Mouse (Mus musculus) midbrain, embryonic 10.5 days (tissue): ENCODE data around the gene Acsl5. TPM values are rescaled to one million over a fixed set of nuclear protein-coding genes. Genes with fewer than 3 reads are reported as not detected.

ENCODE experiments used
- DNase-seq: peaks from one replicate; pipeline ENCODE4 v3.0.0-alpha.2; 2017; ENCODE audit warnings: low spot score
- H3K27ac ChIP-seq: fragments of 300-500 bp; sonication (generic); replicated peaks from 2 replicates; pipeline ENCODE4 v1.5.1; 2016; ENCODE audit warnings: mild to moderate bottlenecking
- H3K27me3 ChIP-seq: fragments of 300-500 bp; sonication (generic); 2 replicates; pipeline ENCODE4 v1.6.1; 2016; ENCODE audit warnings: low read depth, mild to moderate bottlenecking; ENCODE audit not compliant: poor library complexity, severe bottlenecking
- H3K36me3 ChIP-seq: fragments of 300-500 bp; sonication (generic); 2 replicates; pipeline ENCODE4 v1.6.1; 2016; ENCODE audit warnings: mild to moderate bottlenecking, moderate library complexity
- H3K4me1 ChIP-seq: fragments of 300-500 bp; sonication (generic); 2 replicates; pipeline ENCODE4 v1.6.1; 2016
- H3K4me3 ChIP-seq: fragments of 300-500 bp; sonication (generic); 2 replicates; pipeline ENCODE4 v1.5.1; 2016; ENCODE audit warnings: mild to moderate bottlenecking, moderate library complexity
- H3K9me3 ChIP-seq: fragments of 300-500 bp; sonication (generic); replicated peaks from 2 replicates; pipeline ENCODE4 v1.6.1; 2016; ENCODE audit warnings: mild to moderate bottlenecking
- whole genome bisulfite sequencing: fragments of 180-500 bp; shearing (Covaris S2); methylation state at CpG from one replicate; pipeline ENCODE4 v1.1.7; 2016; 5-methylcytosine and 5-hydroxymethylcytosine counted together
- polyA plus RNA-seq: library from polyadenylated mRNA; unstranded; fragments of >200 nt; fragmentation: Nextera tagmentation; extraction: Ambion mirVana; gene quantifications from 2 replicates; pipeline ENCODE4 v1.2.1, GENCODE M21; 2016

Acsl5 gene
- polyA plus RNA-seq, 1 experiment from 2014 or later, result 18.5 TPM

DNA sequence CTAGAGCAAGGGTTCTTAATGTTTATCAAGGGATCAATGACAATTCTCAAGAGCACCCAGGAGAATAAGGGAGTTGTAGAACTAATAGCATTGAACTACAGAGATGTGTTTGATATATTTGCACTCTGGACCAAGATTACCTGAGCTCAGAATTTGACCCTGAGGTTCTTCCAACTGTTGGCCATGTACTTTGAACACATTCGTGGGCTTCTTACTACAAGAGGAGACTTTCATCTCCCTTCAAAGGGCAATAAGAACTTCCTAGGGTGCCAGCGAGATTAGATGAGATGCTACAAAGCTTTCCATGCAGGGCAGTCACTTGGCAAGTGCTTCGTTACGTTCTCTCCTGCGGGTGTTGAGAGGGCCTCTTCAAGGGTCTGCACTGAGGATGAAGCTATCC, 4.2 kb upstream of the Acsl5 start:
- peaks cover 3% of the 10 kb centered on the region; the same call in 1 of the 2 replicates for H3K4me1 ChIP-seq
- no peaks in the 10 kb centered on the region for H3K36me3 ChIP-seq
- H3K4me3 ChIP-seq, result no peak overlapping the region
- WGBS, result 83% methylated on average over 5 of the region's 5 CpGs
- no peaks in the 10 kb centered on the region; the same call in 1 of the 2 replicates for H3K27me3 ChIP-seq
- H3K27ac ChIP-seq, result no peak overlapping the region
- DNase-seq, result no peak
- no peaks in the 10 kb centered on the region for H3K9me3 ChIP-seq

DNA sequence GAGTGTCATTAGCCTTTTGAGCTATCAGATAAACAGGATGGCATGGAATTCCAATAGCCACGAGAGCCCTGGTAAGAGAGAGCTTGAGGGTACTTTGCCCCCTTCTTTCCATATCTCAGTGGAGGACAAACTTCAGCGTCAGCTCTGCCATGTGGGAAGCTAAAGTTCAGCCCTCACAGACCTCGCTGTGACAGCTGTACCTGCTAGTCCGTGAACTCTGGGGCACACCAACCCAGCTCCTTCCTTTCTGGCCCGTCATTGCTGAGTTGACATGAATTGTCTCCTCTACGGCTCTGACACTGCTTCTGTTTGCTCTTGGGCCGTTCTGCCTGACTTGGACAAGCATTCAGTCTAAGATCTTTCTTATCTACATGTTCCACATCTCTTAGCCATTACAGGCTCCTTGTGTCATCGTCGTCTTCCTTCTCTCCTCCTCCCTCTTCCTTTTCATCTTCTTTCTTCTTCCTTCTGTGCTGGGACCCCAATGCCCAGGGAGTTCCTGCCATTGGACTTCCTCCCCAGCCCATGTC, 3.7 kb upstream of the Acsl5 start:
- no peak overlapping the region for H3K27ac ChIP-seq
- DNase-seq, result no peak
- no peaks in the 10 kb centered on the region for H3K36me3 ChIP-seq
- no peak overlapping the region for H3K4me3 ChIP-seq
- H3K9me3 ChIP-seq, result no peaks in the 10 kb centered on the region
- 78% methylated on average over 9 of the region's 9 CpGs for WGBS
- no peaks in the 10 kb centered on the region; the same call in 1 of the 2 replicates for H3K27me3 ChIP-seq
- H3K4me1 ChIP-seq, result peaks cover 6% of the 10 kb centered on the region

DNA sequence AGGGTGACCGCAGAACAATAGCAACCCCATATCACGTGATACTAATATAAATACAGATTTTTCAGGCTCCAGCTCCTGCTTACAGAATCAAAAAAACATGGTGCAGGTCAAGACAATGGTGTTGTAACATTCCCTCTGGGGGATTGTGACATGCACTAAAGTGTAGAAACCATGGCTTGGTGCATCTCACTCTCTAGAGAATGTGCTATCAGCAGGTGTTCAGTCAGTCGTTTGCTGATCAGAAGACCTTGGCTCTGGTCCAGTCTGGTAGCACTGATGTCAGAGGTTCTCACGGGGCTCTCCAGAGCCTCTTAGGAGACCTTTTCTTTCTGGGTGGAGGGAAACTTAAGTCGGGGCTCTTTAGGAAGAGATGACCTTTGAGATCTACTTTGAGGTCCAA, 1.3 kb upstream of the Acsl5 start:
- H3K27ac ChIP-seq, result no peak overlapping the region
- H3K4me3 ChIP-seq, result no peak overlapping the region
- H3K27me3 ChIP-seq, result no peaks in the 10 kb centered on the region; the same call in 1 of the 2 replicates
- no peaks in the 10 kb centered on the region for H3K36me3 ChIP-seq
- no peak for DNase-seq
- no peaks in the 10 kb centered on the region for H3K9me3 ChIP-seq
- H3K4me1 ChIP-seq, result peaks cover 26% of the 10 kb centered on the region
- WGBS, result 93% methylated on average over 5 of the region's 5 CpGs

DNA sequence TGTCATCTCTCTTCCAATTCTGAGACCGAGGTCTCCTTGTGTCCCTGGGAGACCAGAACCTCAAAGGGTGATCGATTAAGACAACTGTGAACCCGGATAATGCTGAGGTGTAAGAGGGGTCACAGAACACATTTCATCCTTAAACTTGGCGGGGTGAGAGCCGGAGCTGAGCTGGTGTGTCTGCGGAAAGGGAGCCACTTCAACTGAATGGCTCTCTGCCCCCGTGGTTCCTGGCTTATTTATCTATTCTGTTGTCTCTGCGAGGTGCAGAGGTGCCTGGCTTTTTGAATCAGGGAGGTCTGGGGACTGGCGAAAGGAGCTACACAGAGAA, 1.5 kb downstream of the Acsl5 start:
- peak overlapping the region; percentile 89 for H3K27ac ChIP-seq
- no peaks in the 10 kb centered on the region; the same call in 1 of the 2 replicates for H3K27me3 ChIP-seq
- peak overlapping the region; percentile 68 for H3K4me3 ChIP-seq
- H3K36me3 ChIP-seq, result no peaks in the 10 kb centered on the region
- DNase-seq, result no peak
- no peaks in the 10 kb centered on the region for H3K9me3 ChIP-seq
- WGBS, result 5% methylated on average over 9 of the region's 9 CpGs
- H3K4me1 ChIP-seq, result peaks cover 26% of the 10 kb centered on the region

DNA sequence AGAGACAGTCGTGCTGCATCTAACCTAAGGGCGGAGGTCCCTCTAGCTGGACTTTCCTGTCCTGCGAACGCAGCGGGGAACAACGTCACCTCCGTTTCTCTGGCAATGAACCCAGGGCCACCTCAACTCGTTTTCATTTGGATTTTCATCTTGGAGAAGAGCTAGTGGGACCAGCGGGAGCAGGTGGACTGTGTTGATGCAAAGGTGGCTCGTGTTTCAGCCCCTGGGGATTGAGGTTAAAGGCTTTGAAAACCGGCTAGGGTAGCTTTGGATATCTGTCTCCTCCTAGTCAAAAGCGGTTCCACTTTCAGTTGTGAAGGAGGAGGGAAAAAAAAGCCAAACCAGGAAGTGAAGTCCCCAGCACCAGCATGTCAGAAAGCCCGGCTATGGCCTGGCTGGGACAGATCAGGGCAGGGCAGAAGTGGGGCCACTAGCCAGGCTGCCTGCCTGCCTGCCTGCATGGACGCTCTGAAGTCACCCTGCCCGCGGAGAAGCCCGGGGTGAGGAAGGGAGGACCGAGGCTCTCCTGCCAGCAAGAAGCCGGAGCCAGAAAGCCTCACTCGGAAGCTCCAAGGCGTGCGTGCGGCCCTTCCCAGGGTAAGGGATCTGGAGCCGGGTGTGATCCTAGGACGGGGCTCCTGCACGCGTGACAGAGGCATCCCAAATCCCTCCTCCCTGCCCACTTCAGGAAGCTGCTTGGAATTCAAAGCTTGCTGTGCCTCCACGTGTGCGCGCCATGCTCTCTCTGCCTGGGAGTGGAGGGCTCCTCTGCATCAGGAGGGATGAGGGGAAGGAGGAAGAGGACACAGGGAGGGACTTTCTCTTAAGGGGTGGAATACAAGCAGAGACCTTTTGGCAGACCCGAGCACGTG, 2.1 kb downstream of the Acsl5 start:
- DNase-seq, result peak; percentile 76
- H3K36me3 ChIP-seq, result no peaks in the 10 kb centered on the region
- H3K4me3 ChIP-seq, result peak overlapping the region; percentile 68
- peak overlapping the region; percentile 89 for H3K27ac ChIP-seq
- WGBS, result under 1% methylated on average over 32 of the region's 32 CpGs
- peaks cover 26% of the 10 kb centered on the region for H3K4me1 ChIP-seq
- no peaks in the 10 kb centered on the region; the same call in 1 of the 2 replicates for H3K27me3 ChIP-seq
- no peaks in the 10 kb centered on the region for H3K9me3 ChIP-seq

DNA sequence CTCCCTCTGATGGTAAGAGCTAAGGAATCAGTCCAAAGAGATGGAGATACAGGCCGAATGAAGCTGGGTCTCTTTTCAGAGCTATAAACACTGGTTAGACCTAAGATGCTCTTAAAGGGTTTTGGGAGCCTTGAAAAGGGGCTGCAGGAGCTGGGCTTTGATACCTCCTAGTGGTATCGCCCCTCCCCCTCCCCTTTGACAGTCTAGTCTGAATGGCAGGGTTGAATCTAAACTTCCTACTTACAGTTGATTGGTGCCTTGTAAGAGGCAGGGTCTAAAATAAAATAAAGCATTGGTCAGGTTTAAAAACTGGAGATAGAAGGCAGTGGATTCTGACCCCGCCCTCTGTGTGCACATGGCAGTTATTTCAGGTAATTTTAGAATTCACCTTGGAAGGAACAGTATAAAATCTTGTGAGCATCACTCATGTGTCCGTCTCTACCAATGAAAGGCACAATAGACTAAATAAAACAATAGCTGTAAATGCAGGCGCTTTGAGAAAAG, 2.8 kb downstream of the Acsl5 start:
- DNase-seq, result peak; percentile 40
- 5% methylated on average over 5 of the region's 5 CpGs for WGBS

DNA sequence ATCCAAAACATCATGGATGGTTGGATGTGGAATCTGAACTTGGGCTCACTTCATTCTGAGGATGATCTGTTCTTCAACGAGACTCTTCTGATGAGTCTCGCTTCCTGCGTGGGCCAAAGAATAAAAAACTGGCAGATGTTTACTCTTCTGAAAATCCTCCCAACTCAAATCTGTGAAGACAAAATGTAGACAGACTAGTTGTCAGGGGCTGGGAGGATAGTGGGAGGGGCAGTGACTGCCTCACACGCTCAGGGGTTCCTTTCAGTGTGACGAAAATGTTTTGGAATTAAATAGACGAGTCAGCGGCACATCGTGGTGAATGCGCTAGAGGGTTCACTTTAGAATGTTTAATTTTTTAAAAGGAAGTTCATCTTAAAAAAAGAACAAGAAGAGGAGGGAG, 4.4 kb downstream of the Acsl5 start:
- H3K27ac ChIP-seq, result no peak overlapping the region
- peaks cover 29% of the 10 kb centered on the region for H3K4me1 ChIP-seq
- no peaks in the 10 kb centered on the region for H3K36me3 ChIP-seq
- no peak overlapping the region for H3K4me3 ChIP-seq
- no peak for DNase-seq
- WGBS, result 83% methylated on average over 9 of the region's 9 CpGs
- H3K9me3 ChIP-seq, result no peaks in the 10 kb centered on the region
- no peaks in the 10 kb centered on the region; the same call in 1 of the 2 replicates for H3K27me3 ChIP-seq

More for the DNA sequence above, 2.8 kb downstream of the Acsl5 start:
- Histone ChIP-seq H3K9me3 (no peaks in the 10 kb centered on the region), H3K27me3 (no peaks in the 10 kb centered on the region; the same call in 1 of the 2 replicates), H3K4me1 (peaks cover 28% of the 10 kb centered on the region), H3K36me3 (no peaks in the 10 kb centered on the region), H3K27ac (peak overlapping the region; percentile 89), H3K4me3 (peak overlapping the region; percentile 68)

DNA sequence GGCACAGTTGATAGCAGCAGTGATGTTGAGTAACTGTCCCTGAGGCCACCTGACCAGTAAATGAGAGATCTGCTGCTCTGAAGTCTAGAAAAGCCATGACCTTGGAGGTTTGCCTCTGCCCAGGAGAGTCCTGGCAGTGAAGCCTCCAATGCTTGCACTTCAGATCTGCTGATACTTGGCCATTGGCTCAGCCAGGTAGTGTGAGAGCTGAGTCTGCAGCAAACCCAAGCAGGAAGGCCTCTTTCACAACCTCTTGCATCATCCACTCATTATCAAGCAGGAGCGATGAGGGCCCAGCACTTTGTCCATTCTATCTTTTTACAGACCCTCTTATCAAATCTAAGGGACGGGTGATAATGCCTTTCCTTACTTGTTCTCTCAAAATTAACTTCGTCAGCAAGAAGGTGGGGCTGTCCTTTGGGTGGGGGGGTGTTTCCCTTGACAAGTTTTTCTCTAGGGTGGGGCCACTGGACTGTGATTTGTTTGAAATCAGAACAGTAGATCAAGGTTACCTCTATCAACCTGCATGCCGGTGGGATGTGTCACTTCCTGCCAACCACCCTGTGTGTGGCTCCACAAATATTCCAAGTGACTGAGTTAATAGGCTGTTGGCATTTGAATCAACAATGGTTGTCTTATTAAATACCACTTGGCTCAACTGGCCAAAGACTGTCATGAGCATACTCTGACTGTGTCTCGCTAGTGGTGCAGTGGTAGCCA, 6.1 kb downstream of the Acsl5 start:
- Histone ChIP-seq H3K27me3 (no peaks in the 10 kb centered on the region; the same call in 1 of the 2 replicates), H3K9me3 (no peaks in the 10 kb centered on the region), H3K36me3 (no peaks in the 10 kb centered on the region), H3K27ac (no peak overlapping the region), H3K4me3 (no peak overlapping the region), H3K4me1 (peaks cover 29% of the 10 kb centered on the region)
- DNase-seq, result no peak
- 94% methylated on average over 5 of the region's 5 CpGs for WGBS

DNA sequence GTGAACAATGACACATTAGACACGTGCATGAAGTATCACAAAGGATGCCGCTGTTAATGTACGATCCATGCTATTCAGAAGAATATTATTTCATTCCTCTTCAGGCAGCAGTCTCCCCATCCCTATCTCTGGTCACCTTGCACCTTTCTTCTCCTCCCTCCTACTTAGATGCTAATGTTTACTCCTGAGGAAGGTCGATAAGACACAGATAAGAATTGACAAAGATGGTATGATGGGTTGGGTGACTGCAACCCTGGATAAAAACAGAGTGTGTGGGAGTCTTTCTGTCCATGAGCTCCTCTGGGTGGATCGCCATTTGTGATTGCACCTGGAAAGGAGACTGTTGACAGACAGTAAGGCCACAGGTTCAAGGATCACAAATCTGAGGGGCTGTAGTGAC, 6.8 kb downstream of the Acsl5 start:
- H3K27ac ChIP-seq, result no peak overlapping the region
- no peak overlapping the region for H3K4me3 ChIP-seq
- H3K9me3 ChIP-seq, result no peaks in the 10 kb centered on the region
- no peaks in the 10 kb centered on the region for H3K27me3 ChIP-seq
- no peak for DNase-seq
- peaks cover 22% of the 10 kb centered on the region for H3K4me1 ChIP-seq
- 90% methylated on average over 5 of the region's 5 CpGs for WGBS
- H3K36me3 ChIP-seq, result no peaks in the 10 kb centered on the region

DNA sequence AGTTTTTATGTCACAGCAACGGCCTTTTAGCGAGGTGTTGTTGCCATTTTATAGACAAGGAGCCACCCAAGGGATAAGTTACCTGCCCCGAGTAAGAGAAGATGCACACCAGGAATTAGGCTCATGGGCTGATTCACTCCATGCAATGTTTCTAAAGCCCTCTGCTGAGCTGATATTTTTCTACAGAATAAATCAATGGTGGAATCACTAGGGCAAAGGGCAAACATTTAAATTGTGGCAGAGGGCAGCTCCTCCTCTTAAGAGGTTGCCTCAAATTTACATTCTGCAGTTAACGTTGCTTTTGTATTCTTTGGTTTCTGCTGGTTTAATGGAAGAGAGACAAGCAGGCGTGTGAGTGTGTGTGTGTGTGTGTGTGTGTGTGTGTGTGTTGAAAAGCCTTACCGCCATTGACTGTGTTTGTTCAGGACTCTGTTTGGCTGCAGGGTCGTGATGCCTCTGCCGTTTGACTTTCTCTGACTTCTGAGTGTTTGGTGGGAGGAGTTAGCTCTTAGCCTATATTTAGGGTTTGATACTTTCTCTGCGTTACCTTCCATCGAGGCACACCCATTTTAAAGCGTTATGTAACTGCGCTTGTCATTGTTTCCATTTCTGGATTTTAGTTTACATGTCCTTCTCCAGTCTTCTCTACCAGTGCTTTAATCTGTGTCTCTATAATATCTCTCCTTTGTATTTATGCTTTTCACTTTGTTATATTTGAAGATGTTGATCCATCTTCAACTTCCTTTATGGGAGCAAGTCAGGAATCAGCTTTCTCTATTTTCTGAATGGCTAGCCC, 8.8 kb downstream of the Acsl5 start:
- H3K4me1 ChIP-seq, result peaks cover 4% of the 10 kb centered on the region; the same call in 1 of the 2 replicates
- no peaks in the 10 kb centered on the region for H3K36me3 ChIP-seq
- no peak overlapping the region for H3K27ac ChIP-seq
- H3K9me3 ChIP-seq, result no peaks in the 10 kb centered on the region
- 79% methylated on average over 12 of the region's 12 CpGs for WGBS
- H3K4me3 ChIP-seq, result no peak overlapping the region
- no peaks in the 10 kb centered on the region for H3K27me3 ChIP-seq
- DNase-seq, result no peak

DNA sequence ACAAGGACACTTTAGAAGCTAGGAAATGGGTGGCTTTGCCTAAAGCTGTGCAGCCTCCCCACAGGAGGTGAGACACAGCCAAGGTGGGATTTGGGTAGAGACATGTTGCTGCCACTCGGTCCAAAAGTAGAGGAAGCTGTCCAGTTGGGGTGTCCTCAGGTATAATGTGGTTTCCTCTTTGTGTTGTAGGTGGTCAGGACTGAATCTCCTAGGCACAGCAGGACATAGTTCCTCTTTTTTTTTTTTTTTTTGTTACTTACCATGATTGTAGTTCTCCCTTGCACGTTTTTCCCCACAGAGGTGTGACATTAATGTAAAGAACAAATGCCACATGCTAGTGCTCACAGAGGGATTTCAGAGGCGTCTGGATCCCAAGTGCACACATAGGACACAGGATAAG, 13.5 kb downstream of the Acsl5 start:
- H3K36me3 ChIP-seq, result no peaks in the 10 kb centered on the region
- no peak for DNase-seq
- WGBS, result 76% methylated on average over 3 of the region's 3 CpGs

DNA sequence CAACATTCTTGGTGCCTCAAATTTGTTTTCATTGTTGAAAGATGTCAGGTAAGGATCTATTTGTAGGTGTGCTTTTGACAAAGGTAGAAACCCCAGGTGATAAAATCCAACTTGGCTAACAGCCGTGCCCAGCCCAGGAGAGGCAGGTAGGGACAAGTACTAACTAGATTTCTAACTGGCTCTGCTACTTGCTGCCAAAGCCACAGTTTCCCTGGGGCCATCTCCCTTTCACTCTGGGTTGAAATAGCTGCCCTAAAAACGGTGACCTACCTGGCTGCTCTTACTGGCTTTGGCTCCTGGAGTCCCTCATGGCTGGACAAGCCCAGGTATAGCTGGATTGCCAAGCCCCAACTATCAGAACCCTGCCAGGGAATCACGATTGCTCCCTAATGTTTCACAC, 15.0 kb downstream of the Acsl5 start:
- peaks cover 8% of the 10 kb centered on the region for H3K4me1 ChIP-seq
- H3K27me3 ChIP-seq, result no peaks in the 10 kb centered on the region
- H3K36me3 ChIP-seq, result no peaks in the 10 kb centered on the region
- WGBS, result 81% methylated on average over 3 of the region's 3 CpGs
- H3K9me3 ChIP-seq, result no peaks in the 10 kb centered on the region
- no peak overlapping the region for H3K4me3 ChIP-seq
- no peak for DNase-seq
- H3K27ac ChIP-seq, result no peak overlapping the region

More for the DNA sequence above, 13.5 kb downstream of the Acsl5 start:
- Histone ChIP-seq H3K9me3 (no peaks in the 10 kb centered on the region), H3K4me3 (no peak overlapping the region), H3K4me1 (0 out of 2 replicates have a peak, but pooled peaks cover 3% of the 10 kb centered on the region), H3K27ac (no peak overlapping the region), H3K27me3 (no peaks in the 10 kb centered on the region)
